Mouse (Mus musculus): Measurements from ENCODE around the gene Zmiz1.

The Zmiz1 gene

DNA sequence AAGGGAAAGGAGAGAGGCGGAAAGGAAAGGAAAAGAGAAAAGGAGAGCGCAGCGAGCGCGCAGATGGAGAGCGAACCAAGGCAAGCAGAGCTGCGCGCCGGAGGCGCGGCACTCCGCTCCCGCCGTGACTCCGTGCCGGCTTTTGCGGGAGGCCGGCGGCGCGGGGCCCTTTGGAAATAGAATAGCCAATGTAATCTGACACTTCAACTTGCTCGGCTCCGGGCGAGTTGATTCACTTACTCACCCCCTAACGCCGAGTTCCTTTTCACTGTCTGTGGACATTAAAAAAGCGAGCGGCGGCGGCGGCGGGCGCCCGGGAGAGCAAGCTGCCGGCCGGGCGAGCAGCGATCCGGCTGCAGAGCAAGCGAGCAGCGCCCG is at the start of gene Zmiz1:
Gene Zmiz1 (plus strand): TSS at position 170 of the 378 bp plus-strand sequence.
- peak; percentile 90 for DNase-seq

DNA sequence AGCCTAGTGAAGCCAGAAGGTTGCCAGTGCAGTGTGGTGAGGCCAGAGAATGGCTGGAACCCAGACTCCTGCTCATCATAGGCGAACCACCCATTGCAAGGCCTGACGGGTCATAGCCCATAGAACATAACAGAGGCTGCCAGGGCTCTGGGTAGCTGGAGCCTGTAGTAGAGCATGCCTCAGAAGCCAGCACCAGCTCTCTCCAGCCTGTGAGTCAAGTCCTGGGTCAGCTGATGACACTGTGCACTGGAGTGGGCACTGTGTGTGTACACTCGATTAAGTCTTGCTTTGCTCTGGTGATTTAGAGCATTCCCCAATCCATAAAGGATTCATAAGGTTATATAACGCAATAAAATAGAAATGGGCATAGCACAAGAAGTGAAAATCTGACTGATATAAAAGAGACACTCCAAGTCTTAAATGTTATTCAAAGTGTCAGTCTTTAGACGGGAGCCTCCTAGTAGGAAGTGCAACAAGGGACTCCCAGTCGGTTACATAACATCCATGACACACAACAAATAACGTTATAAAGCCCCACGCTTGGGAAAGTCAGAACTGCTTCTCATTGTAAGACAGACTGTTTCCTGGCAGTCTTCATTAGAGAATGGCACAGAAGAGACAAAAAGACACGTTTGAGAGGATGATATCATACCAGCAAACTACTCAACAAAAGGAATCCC is 47.0 kb upstream of the Zmiz1 start:
- DNase-seq: no peak

DNA sequence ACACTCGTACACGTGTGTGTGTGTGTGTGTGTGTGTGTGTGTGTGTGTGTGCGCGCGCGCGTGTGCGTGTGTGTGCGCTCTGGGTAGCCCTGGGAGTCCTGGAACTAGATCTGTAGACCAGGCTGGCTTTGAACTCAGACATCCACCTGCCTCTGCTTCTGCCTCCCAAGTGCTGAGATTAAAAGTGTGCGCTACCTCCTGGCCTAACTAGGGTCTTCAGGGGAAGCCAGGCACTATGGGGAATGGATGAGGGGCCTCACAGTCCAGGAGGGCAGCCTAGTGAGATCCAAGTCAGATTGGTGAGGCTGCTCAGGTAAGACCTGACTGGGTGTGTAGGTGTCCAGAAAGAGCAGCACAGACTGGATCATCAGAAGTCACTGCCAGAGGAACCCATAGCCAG is 46.2 kb upstream of the Zmiz1 start:
- no peak for DNase-seq

DNA sequence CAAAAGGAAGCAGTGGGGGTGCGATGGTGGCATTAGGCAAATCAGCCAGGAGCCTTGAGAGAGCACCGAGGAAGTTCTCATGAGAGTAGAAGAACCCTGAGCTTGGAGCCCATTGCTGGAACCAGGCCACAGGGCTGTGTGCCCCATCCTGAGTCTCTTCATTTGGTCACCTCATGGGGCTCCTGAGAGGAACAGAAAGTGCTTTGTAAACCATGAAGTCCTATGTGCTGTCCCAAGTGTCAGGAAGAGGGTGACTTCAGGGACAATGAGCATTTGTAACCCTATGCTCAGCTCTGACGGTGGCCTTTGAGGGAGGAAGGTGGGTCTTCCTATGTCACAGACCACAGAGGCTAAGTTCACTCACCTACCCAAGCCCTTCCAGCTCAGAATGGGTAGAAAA is 45.5 kb upstream of the Zmiz1 start:
- DNase-seq: no peak

DNA sequence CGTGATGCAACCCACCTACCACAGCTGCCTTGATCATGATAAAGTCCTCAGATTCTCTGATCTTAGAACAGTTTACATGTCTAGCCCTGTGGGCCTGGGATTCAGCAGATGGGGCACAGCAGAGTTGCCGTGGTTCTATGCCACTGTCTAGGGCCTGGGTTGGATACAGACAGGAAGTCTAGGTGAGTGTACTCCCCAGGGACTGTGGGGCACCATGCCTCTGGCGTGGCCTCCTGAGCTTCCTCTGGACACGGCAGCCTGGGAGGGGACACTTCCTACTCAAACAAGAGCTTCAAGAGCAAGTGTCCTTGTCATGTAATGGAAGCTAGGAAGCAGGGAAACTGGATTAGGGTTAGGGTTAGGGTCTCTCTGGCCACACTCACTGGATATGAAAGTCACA is 44.9 kb upstream of the Zmiz1 start:
- no peak for DNase-seq

DNA sequence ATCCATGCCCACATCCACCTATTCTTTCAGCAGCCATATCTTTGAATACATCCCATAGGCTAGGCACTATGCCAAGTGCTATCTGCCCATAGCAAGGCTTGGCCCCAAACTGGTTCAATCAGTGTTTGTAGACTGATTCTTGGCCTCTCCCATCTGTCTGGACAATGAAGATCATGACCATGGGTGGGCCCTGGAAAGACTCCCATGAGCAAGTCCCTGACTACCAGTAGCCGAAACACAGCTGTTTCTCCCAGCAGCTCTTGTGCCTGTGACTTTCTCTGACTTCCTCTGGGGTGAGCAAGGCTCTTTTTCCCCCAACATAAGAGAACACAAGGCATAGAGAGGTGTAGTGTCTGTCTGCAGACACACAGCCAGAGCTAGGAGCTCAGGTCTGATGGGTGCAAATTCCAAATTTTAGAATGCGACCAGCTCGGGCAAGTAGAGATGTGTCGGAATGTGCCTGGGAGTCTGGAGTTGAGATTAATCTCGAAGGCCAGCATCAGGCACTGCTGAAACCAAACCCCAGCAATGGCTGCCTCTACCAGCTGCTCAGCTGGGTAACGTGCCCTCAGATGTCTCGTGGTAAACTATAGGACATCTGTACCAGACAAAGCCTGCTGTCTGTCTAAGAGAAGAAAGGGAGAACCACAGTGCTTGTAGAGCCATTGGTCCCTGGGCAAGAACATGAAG is 38.8 kb upstream of the Zmiz1 start:
- DNase-seq: no peak

DNA sequence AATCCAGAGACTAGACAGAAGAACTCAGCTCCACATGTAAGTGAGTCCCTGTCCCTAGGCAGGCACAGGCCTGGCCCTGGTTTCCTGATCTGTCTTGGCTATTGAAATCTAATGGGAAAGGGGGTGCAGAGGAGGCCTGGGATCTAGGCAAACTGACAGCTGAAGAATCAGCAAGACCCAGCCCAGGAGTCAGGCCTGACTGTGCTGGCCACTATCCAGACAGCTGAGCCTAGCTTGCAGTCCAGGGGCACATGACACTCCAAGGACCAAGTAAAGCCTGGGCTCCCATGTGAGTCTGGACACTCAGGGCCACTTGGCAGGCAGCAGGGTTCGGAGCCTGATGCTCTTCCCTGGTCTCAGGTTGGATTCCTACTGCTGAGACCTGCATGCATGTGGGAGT is 38.0 kb upstream of the Zmiz1 start:
- no peak for DNase-seq

DNA sequence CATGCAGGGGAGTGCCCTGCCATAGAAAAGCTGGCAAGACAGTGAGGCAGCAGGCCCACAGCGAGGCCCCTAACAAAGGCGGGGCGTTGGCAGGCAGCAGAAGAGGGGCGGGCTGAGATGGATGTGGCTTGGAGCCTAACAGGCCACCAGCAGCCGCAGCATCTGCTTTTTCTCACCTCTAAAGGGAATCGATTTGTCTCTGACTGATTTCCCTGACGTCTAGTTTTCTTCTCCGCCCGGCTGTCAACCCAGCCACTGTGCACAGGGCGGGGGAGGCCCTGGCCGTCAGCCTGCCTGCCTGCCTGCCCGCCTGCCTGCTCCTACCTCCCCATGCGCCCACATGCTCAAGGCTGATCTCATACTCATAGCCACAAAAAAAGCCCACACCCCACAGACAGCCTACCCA is 37.4 kb upstream of the Zmiz1 start:
- DNase-seq: peak; percentile 31

DNA sequence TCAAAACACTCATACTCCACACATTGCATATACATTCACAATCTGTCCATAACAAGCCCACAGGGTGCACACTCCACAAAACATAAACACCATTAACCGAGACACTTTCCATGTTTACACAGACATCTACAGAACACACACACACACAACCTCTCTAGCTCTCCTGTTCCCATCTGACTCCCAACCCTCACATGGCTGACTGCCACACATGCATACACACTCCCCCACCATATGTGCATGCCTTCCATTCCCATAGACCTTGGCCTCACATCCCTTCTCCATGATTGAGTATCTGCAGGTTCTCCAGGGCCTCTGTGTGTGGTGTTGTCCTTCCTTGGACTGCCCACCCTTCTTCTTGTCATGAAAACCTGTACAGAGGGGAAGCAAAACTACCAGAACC is 36.0 kb upstream of the Zmiz1 start:
- no peak for DNase-seq

DNA sequence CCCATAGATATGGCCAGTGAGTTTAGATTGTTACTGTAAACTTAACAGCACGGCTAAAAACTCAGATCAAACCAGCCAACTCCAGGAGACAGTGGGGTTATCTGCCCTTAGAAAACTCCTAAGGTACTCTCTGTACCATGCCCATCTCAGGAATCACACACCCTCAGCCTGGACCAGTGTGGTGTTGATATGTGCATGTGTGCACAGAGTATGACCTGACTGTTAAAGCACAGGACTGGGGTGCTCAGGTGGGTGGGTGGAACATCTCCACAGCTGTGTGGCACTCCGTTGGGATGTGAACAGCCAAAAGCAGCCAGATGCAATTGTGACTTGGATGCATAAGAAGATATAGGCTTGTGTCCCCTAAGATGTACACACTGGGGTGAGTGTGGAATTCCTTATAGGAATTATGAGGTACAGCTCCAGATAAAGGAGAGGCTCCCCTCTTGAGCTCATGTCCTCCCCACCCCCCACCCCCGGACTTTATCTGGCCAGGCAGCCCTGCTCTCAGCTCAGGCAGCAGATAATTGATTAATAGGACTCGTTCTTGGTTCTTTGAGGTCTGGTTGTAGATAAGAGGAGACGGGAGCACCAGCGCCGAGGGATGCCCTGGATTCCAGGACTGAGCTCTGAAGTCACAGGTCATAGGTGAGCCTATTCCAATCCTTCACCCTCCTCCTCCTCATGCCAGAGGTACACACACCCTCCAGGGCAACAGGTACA is 35.1 kb upstream of the Zmiz1 start:
- no peak for DNase-seq

DNA sequence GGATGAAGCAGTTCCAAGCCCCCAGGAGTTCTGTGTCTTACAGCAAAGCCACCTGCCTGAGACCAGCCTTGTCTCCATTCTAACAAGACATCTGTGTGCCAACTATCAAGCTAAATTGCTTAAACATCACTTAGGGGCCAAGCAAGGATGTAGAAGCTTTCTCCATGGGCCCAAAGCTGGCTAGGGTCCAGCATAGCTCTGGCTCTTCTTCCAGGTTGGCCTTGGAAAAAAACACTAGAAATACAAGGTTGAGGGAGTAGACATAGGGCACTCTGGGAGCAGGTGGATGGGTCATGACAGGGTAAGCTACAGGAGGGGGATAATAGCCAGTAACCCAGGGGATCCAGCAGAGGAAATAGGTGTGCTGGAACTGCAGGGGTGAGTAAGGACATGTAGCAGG is 20.7 kb upstream of the Zmiz1 start:
- no peak for DNase-seq

DNA sequence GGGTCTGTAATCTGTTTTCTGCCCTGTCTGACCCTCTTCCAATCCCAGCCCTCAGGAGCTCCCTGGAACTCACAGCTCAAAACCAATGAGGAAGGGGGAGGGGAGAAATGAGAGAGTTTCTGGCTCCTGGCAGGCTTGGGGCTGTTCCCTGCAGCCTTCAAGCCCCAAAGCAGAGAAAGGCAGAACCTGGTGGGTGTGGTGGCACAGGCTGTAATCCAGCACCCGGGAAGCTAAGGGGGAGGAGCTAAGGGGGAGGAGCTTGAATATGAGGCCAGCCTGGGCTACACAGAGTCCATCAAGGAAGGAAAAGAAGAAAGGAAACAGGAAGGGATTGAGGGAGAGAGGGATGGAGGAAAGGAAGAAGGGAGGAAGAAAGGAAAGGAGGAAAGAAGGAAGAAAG is 18.9 kb upstream of the Zmiz1 start:
- DNase-seq: no peak

DNA sequence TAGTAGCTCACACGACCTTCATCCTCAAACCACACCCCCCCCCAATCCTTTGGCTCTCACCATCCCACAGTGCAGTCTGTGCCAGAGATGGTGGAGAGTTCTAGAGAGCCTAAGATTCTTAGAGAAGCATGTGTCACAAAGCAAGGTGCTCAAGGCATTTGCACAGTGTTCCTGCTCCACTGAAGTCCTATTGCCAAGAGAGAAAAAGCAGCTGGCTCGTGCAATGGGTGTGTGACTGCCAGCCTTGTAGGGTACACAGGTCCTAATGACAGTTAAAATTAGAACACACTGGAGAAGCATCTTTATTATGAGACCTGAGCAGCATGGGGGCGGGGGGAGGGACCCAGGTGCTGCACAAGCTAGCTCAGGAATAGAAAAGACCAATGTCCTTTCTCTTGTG is 18.2 kb upstream of the Zmiz1 start:
- DNase-seq: no peak

DNA sequence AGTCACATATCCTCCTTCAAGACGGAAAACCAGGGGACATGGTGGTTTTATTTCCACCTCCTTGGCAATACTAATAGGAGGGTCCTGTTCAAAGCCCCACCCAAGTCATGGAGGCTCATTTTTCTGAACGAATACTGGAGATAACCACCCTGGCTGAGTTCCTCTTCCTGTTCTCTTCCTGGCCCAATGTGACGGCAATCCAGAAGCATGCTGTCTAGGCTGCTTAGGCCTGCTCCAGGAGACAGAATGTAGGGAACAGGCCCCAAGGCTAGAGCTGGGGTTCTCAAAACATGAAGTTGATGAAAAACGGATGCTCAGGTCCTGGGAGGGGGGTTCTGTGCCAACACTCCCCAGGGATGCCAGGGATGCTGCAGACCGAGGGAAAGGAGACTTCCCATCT is 17.5 kb upstream of the Zmiz1 start:
- DNase-seq: no peak

DNA sequence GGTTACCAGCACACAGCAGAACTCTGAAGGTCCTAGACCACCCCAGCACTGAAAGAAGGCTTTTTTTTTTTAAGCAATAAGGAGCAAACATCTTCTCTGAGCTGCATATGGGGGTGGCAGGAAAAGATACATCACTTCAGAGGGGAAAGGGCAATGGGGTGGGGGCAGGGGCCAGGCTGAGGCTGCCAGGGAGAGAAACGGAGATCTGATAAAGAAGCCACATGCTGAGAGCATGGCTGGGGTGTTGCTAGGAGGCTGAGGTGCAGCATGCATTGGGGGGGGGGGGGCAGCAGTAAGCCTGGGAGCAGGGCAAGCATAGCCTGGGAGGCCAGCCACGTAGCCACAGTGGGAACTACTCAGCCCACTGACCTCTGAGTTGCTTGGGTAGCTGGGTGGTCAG is 16.3 kb upstream of the Zmiz1 start:
- DNase-seq: no peak

DNA sequence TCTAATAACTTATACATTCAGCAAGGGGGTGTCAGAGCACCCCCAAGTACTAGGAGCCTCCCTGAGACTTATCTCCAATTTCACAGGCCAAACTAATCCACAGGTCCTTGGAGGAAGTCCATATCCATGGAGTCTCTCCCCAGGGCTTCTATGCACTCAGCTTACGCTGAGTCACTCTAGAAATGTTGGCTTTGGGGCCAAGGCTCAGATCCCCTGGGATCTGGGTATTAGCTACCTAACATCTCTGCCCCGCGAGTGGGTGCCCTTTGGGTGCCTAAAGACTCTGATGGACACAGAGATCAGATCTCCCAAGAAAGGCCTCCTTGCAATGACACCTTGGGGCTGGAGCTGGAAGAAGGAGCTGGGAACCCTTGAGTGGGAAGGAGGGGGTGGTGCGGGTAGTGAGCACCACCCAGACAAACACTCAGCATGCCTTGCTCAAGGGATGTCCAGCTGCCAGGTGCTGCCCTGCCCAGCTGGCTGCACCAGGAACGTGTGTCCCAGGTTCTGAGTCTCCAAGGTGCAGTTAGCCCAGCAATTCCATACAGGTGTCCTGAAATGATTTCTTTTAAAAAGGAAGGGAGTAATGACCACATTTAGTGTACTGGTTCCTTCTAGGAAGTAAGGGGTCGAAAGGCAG is 11.7 kb upstream of the Zmiz1 start:
- DNase-seq: no peak

DNA sequence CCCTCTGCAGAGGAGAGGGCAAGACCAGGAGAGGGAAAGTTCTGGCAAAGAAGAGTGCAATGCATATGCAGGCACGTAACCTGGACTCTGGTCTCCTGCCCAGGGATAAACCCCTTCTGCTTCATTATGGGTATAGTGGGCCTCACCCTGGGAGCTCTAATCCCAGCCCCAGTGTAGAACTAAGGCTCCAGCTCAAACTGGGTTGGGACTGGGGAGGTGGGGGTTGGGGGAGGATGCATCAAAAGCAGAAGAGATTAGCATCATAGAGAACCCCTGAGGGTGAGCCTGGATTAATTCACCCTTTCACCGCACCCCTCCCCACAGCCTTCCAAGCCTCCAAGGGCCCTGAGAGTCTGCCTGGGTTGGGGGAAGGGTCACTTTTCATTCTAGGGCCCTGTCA is 10.5 kb upstream of the Zmiz1 start:
- no peak for DNase-seq

DNA sequence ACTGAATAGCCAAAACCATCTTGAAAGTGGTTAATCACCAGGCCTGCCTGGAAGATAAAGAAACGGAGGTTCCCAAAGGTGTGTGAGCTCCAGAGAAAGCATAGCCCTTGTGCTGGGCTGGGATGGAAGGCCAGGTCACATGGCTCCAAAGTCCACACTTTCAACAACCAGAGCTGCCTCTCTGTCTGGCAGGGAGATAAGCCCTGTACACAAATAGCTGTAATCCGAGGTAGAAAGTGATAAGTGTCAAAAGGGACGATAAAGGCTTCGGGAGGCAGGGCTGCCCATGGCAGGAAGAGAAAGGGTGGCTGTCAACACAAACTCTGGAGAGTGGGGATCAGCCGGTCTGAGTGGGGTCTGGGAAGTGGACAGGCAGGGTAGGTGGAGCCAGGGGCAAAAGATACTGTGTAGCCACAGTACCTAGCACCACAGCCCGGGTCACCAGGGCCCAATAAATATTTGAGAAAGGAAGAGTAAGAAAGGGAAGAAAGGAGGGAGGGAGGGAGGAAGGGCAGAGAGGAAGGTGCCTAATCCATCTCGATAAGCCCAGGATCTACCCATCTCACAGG is 7.8 kb upstream of the Zmiz1 start:
- DNase-seq: no peak

DNA sequence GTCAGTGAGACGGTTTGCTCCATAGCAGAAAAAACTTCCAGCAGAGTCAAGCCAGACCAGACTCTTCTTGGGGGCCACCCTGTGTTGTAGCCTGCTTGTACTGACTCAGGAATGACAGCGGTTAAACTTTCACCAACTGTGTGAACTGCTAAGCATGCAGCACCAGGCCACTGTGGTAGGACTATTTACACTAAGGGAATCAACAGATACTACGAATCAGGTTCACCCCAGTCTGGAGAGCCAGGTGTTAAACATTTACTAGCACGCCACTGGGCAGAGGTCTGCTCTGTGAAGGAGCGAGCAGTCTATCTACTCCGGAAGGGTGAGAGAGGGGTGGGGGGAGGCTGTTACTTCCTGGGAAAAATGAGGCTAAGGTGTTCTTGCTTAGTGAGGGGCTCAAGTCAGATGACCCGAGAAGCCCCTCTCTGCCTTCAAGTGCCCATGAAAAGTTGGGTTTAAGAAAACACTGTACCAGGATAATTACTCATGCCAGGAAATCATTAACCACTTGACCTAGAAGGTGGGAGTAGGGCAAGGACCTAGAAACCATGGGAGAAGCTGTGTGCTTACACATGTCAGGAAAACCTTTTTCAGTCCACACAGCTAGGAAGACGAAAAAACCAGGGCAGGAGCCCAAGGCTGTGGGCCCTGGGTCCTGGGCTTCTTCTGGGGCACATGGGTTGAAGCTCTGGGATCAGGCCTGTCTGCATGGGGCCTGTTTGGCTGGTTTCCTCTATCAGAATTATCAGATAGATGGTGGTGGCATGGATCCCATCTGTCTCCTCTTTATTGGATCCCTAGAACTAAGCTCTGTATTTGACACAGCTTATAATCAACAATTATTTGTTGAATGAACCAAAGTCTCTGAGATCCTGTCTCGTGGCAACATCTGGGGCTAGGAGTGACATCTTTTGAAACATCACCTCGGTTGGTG is 7.0 kb upstream of the Zmiz1 start:
- peak; percentile 2 for DNase-seq

DNA sequence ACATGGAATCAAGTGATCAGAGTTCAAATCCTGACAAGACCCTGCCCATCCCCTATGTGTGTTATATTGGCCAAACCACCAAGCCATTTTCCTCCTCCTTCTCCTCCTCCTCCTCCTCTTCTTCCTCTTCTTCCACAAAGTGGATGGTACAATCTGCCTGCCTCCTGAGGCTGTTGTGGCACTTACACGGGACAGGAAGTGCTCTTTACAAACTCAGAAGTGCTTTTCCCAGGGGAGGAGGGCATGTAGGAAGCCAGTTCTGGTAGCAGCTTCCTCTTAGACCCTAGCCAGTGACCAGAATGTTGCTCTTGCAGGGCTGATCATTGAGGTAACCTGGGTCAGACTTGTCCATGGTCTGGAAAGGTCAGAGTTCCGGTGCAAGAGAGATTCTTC is 6.4 kb upstream of the Zmiz1 start:
- DNase-seq: no peak

DNA sequence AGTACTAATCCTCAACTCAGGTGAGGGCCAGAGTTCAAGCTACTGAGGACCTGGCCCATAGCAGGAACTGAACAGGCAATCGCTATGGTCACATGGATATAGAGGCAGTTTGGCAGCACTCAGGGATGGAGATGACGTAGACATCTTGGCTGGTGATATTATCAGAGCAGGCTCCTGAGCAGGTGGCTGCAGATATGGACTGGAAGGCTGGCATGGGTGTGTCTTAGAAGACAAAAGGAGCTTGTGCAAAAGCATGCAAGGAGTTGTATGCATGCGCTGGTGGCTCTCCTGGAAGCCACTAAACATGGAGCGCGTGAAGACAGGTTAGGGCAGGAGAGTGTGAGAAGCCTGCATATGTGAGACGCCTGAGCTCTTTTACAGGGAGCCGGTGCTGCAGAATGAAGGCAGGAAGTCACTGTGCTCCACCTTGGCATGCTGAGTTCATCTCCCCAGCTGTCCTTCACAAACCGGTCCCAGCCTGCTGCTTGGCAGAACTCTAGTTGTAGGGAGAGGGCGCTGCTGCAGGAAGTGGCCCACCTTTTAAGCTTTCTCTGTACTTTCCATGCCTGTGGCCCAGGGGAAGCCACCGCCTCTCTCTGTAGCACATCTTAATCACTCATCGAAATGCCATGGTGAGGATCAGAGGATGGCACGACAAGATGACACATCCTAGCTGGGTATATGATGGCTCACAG is 4.8 kb upstream of the Zmiz1 start:
- DNase-seq: peak; percentile 62

Data from cerebellum, adult 8-10 months (tissue).